Mouse (Mus musculus): ENCODE measurements at regions not wholly inside any gene's neighbourhood (a gene's known extent, or its start where the extent isn't known, plus 50 kb on each side); places are given as distances from the start of the nearest gene placed in this dataset.

GRCm38 (mm10) chr4:10149911-10150310 lies 724.4 kb upstream of the 2610301B20Rik start:
- DNase-seq: no peak

DNA sequence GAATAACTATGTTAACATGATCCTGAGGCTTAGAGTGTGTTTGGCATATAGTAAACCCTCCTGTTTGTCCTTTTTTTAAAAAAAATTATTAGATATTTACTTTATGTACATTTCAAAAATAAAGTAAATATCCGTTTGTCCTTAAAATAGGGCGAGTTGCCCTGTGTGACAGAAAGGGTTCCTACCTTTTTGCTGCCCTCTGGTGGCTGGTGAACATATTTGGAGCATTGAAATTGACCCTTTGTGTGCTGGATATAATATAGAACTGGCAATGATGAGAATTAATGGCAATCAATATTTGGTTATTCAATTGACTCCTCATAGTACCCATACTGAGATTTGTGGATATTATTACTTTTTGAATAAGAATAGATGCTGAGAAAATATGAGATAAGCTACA lies 723.8 kb upstream of the 2610301B20Rik start:
- peak; percentile 13 to 74 for DNase-seq

DNA sequence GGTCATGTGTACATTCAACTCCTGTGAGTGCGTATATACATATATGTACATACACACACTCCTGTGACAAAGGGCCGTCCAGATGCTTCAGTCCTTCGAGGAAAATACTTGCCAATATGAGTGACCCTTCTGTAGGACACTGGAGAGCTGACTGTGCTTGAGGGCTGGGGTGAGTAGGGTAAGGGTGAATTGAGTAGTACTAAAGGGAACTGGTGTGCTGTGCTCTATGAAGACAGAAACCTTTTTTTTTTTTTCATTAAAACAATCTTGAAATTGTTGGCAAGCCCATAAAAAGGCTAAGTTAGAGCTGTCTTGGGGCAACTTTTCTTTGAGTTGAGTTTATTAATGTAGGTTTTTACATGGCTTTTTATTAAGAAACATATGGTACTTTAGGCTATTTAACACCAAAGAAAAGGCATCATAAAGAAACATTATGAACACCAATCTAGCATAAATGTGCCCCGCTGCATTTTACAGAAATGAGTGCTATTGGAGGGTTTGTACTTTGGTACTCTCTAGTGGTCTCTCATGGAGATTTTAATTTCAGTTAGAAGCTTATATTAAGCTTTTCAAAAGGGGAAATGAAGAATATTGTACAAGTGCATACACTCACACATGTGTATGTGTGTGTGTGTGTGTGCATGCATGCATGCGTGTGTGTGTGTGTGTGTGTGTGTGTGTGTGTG lies 718.5 kb upstream of the 2610301B20Rik start:
- no peak for DNase-seq

- DNase-seq: peak in 1 of 2 experiments; percentile 19
Observed at GRCm38 (mm10) chr4:10189896-10190295, 684.4 kb upstream of the 2610301B20Rik start.

DNA sequence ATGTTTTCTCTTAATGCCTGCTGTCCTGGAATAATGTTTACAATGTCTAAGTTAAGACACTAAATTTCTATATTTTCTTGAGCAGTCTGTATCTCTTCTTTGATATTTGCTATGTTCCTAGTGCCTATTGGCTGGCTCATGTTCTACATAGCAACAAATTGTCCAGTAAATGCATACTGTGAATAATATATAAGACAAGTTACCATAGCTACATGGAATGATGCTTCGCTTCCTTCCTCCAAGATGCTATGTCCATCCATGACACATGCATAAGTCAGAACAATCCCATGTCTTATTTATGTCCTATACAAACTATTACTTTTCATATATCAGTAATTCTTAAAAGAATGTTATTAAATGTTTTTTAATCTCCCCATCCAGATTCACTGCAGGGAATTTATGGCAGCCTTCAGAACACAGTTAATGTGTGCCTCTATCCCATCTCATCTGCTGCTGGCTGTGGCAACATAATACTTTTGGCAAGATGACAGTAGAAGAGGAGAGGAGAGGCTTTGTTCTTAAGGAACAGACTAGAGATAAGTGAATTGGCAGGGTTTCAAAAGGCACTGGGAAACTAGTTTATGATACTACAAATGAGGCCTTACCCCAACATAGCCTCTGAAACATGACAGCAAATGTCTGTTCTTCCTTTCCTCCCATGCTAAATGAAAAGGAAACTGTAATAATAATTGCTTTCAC lies 676.9 kb upstream of the 2610301B20Rik start:
- no peak for DNase-seq

GRCm38 (mm10) chr4:10201835-10202234 lies 672.5 kb upstream of the 2610301B20Rik start:
- peak in 1 of 2 experiments; percentile 2 for DNase-seq

GRCm38 (mm10) chr4:10204224-10204623 lies 670.1 kb upstream of the 2610301B20Rik start:
- DNase-seq: no peak

DNA sequence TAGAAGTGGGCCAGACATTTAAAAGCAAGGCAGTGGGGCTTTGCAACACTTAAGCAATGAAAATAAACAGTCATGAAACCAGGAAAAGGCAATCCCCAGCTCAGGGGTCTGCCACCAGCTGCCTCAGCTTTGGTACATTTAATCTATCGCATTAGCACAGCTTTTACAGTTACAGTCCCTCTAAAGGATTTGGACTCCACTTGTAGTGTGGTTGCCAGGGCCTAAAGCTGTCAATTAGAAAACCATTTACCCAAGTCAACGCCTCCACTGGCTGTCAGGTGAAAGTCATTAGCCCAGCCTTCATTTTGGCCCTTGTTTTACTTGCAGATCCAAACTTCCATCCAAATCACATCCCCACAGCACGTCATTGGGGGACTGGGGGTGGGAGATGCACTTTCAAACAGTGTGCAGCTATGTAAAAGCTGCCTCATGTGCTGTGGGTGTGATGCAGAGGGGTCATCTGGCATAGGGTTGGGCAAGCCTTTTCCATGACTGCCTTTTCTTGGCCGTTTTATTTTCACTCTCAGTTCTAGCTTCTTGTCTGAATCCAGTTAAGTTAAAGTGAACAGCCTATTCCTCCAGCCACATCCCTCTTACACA lies 664.9 kb upstream of the 2610301B20Rik start:
- DNase-seq: peak; percentile 7 to 21

- no peak for DNase-seq
Observed at GRCm38 (mm10) chr4:10211303-10211702, 663.0 kb upstream of the 2610301B20Rik start.

DNA sequence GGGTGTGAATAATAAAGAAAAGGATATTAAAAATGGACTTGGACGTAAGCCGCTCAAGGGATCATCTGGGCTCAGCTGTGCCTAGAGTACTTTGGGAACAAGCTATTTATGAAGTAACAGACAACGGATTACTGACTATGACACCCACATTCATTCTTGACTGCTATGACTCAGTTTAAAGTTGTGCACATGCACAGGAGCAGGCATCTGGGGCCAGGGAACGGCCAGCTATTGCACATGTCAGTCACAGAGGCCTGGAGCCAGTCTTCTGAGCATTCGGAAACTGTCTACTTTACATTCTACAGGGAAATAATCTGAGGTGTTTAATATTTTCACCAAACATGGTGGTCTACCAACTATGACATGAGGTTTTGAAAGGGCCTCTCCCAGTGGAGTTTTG lies 639.0 kb upstream of the 2610301B20Rik start:
- no peak for DNase-seq

- DNase-seq: no peak
Observed at GRCm38 (mm10) chr4:10242117-10242516, 632.2 kb upstream of the 2610301B20Rik start.

- DNase-seq: no peak
Observed at GRCm38 (mm10) chr4:10242909-10243308, 631.4 kb upstream of the 2610301B20Rik start.

DNA sequence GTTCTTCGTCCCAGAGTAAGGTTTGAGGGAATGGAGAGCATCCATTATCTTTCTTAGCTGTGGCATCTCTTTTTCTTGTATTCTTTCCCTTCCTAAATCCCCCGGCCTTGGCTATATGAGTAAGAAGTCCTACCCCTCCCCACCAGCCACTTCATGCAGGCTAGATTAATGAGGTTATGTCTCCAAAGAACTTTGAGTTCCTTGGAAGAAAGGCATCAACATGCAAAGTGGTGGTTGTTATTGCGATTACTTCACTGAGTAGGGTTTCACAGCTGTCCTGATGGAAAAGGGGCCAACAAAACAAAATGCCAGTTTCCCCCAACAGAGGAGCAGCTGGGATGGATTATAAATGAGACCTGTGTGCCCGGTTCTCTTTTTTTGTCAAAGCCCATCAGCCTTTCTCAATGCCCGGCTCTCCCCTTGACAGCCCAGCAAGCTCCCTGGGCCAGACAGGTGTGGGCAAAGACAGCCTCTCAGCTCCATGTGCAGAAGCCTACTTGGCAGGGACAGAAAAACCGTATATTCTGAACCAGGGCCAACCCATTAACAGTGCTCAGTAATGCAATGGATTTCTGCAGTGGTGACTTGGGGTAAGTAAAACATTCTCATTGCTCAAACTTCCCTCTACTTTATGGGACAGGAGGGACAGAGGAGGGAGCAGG lies 620.1 kb upstream of the 2610301B20Rik start:
- DNase-seq: no peak

DNA sequence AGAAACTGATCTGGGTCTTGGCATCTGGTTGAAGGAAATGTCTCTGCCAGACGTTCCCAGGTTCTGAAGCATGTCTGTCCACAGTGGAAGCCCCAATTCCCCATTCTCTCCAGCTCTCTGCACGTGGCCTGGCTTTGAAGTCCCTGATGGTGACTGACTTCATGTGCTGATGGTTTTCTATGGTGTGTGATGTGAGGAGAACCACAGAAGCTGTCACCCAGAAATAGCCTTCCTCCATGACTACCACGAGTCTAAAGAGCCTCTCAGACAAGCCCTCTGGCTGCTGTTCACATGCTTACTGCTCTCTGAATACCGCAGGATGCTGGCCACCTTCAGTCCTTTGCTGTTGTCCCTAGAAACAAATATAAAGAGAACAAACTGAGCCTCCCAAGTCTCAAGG lies 616.8 kb upstream of the 2610301B20Rik start:
- DNase-seq: no peak

GRCm38 (mm10) chr4:10260351-10260750 lies 613.9 kb upstream of the 2610301B20Rik start:
- DNase-seq: no peak

GRCm38 (mm10) chr4:10265942-10266341 lies 608.4 kb upstream of the 2610301B20Rik start:
- no peak for DNase-seq

GRCm38 (mm10) chr4:10285562-10285961 lies 588.7 kb upstream of the 2610301B20Rik start:
- no peak for DNase-seq

DNA sequence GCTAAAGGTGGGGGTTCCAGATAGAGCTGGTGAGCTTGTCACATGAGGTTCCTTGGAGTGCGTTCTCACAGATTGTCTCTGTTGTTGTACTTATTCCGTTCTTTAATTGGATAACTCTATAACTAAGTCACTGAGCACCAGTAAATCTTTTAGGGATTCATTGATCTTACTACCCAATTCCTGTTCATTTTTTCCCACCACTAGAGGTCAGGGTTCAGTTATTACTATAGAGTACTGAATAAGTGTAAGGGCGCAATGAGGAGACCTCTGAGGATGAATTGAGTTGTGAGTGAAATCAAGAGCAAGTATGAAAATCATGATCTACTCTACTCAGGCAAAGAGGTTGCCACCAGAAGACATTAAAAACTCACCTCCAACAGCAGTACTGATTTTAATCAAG lies 584.0 kb upstream of the 2610301B20Rik start:
- peak in 1 of 2 experiments; percentile 2 for DNase-seq

DNA sequence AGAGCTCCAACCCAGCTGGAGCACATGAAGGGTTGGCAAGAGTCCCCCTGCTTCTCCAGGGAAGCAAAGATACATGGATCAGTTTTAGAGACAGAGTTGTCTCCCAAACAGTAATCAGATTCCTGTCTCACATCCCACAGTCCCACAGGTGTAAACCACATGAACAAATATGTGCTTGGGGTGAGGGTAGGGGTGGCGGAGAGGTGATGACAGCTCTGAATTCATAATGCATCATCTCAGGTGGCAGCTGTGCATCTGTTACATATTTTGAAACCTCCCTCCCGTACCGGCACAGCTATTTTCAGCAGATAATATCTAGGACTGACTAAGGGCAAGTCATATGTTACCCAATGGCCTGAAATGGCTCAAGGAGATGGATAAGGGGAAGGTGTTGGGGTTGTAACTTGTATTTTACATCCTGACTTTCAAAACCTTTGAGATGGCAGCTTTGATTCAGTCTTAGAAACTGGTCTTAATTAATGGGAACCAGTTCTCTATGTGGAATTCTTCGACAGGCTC lies 579.2 kb upstream of the 2610301B20Rik start:
- no peak for DNase-seq

GRCm38 (mm10) chr4:10296220-10296619 lies 578.1 kb upstream of the 2610301B20Rik start:
- DNase-seq: no peak

DNA sequence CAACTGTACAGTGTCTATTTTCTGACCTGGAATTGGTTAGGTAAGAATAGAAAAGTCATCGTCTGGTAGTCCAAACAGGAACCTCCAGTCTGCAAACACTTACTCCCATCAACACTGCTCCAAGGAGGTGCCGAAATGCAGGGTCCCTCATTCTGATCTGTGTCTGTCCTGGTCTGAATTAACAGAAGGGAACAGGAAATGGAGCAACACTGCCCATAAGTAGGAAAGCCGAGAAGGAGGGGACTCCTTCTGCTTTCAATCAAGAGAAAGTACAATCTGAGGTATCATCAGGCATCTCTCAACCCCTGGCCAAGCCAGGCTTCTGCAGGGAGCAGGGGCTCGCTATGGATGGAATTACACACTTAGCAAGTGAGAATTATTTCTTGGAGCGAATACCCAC lies 562.4 kb upstream of the 2610301B20Rik start:
- DNase-seq: no peak

GRCm38 (mm10) chr4:10315144-10315543 lies 559.2 kb upstream of the 2610301B20Rik start:
- DNase-seq: no peak

DNA sequence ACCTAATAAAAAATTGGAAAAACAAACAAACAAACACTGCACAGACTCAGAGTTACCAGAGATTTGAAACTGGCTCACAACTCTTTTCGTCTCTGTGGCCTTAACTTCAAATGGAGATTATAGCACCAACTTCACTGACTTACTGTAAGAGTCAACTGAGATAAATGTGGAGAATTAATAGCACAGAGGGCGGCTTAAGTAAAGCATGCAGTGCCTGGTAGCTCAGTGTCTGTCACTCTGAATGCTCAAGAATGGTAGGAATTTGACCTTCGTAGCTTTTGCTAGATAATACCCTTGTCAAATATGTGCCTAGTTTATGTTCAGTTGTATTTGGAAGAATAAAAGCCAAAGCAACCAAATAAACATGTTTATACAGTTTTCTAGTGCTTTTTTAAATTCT lies 558.4 kb upstream of the 2610301B20Rik start:
- no peak for DNase-seq
